Mouse (Mus musculus): Measurements from ENCODE around the gene Spem2. TPM values are rescaled to one million over a fixed set of nuclear protein-coding genes. Genes with fewer than 3 reads are reported as not detected.
"Not testable (repeated sequence)": the region's sequence is repeated elsewhere in the genome, so short reads cannot be mapped to it uniquely, and the experiment has no call there.

Gene Spem2
- not detected for total RNA-seq (2021)
- long read RNA-seq, experiment 1: 0 reads
- long read RNA-seq, experiment 2: 0 reads

- intact Hi-C loops (cut with DNase I): no loop called here
Observed at GRCm38 (mm10) chr11:69818365-69818764, at the start of gene Spem2. Gene Spem2, minus strand, starts transcription at chr11:69818465.

GRCm38 (mm10) chr11:69867335-69867734 lies 49.1 kb upstream of the Spem2 start:
- no peak for DNase-seq
- intact Hi-C loops (cut with DNase I): no loop called here

More at GRCm38 (mm10) chr11:69818365-69818764, at the start of gene Spem2:
- no peak for DNase-seq

- intact Hi-C loops (cut with DNase I): no loop called here
- no peak for DNase-seq
Observed at GRCm38 (mm10) chr11:69865561-69865960, 47.3 kb upstream of the Spem2 start.

- no peak for DNase-seq
- intact Hi-C loops (cut with DNase I): no loop called here
Observed at GRCm38 (mm10) chr11:69864138-69864860, 46.0 kb upstream of the Spem2 start.

GRCm38 (mm10) chr11:69863729-69864128 lies 45.5 kb upstream of the Spem2 start:
- DNase-seq; intact Hi-C loops (cut with DNase I): not testable (repeated sequence)

- intact Hi-C loops (cut with DNase I): no loop called here
- no peak for DNase-seq
Observed at GRCm38 (mm10) chr11:69858113-69858998, 40.1 kb upstream of the Spem2 start, which contains the start of gene Tnk1. Gene Tnk1, minus strand, starts transcription at chr11:69858730.

- intact Hi-C loops (cut with DNase I): no loop called here
- DNase-seq: peak; percentile 52 to 58
Observed at GRCm38 (mm10) chr11:69855347-69855746, 37.1 kb upstream of the Spem2 start.

- intact Hi-C loops (cut with DNase I): no loop called here
- DNase-seq: no peak
Observed at GRCm38 (mm10) chr11:69854680-69855079, 36.4 kb upstream of the Spem2 start.

GRCm38 (mm10) chr11:69853994-69854393 lies 35.7 kb upstream of the Spem2 start:
- no peak for DNase-seq
- intact Hi-C loops (cut with DNase I): no loop called here

- intact Hi-C loops (cut with DNase I): no loop called here
- DNase-seq: no peak
Observed at GRCm38 (mm10) chr11:69850754-69851153, 32.5 kb upstream of the Spem2 start.

GRCm38 (mm10) chr11:69849884-69850283 lies 31.6 kb upstream of the Spem2 start:
- DNase-seq: no peak
- intact Hi-C loops (cut with DNase I): no loop called here

- no peak for DNase-seq
- intact Hi-C loops (cut with DNase I): no loop called here
Observed at GRCm38 (mm10) chr11:69849128-69849527, 30.9 kb upstream of the Spem2 start.

GRCm38 (mm10) chr11:69848021-69848420 lies 29.8 kb upstream of the Spem2 start:
- DNase-seq: no peak
- intact Hi-C loops (cut with DNase I): no loop called here

- peak in 1 of 2 experiments; percentile 41 for DNase-seq
- intact Hi-C loops (cut with DNase I): no loop called here
Observed at GRCm38 (mm10) chr11:69846738-69847688, 28.7 kb upstream of the Spem2 start.

- intact Hi-C loops (cut with DNase I): no loop called here
- peak; percentile 94 to 96 for DNase-seq
Observed at GRCm38 (mm10) chr11:69846198-69846680, 28.0 kb upstream of the Spem2 start, which contains the start of gene Plscr3. Gene Plscr3, plus strand, starts transcription at chr11:69846376.

GRCm38 (mm10) chr11:69838714-69839104 lies 20.4 kb upstream of the Spem2 start:
- DNase-seq: no peak
- intact Hi-C loops (cut with DNase I): loop anchor here (2.0 to 5.0 kb wide), 2 partner anchors 39 to 62 kb away; partner anchors contain the start of genes 2810408A11Rik, Neurl4 and Tmem95

- peak; percentile 92 to 94 for DNase-seq
- intact Hi-C loops (cut with DNase I): loop anchor here (2.0 to 5.0 kb wide), 3 partner anchors 35 to 63 kb away; partner anchors contain the start of genes 2810408A11Rik, Neurl4 and Tmem95
Observed at GRCm38 (mm10) chr11:69837952-69838713, 19.9 kb upstream of the Spem2 start, which contains the start of gene Tmem256. Gene Tmem256, plus strand, starts transcription at chr11:69838514.

- intact Hi-C loops (cut with DNase I): loop anchor here (2.0 to 5.0 kb wide), 2 partner anchors 35 to 40 kb away; partner anchors contain the start of gene Tmem95
- no peak for DNase-seq
Observed at GRCm38 (mm10) chr11:69837604-69837951, 19.3 kb upstream of the Spem2 start, which contains the start of gene Nlgn2. Gene Nlgn2, minus strand, starts transcription at chr11:69837784.
